Mouse (Mus musculus) right cerebral cortex, adult 18-20 months (tissue): ENCODE measurements around the gene Cdc37.

Experiments used
- DNase-seq: peaks from one replicate; pipeline ENCODE4 v3.0.0; 2022; ENCODE audit warnings: mixed read lengths

The Cdc37 gene

GRCm38 (mm10) chr9:21167140-21168097 is 17.6 kb upstream of the Cdc37 start:
- DNase-seq: no peak

GRCm38 (mm10) chr9:21166516-21166915 is 16.7 kb upstream of the Cdc37 start:
- DNase-seq: no peak

GRCm38 (mm10) chr9:21165952-21166451 is 16.2 kb upstream of the Cdc37 start:
- DNase-seq: peak; percentile 62

- DNase-seq: peak; percentile 85
These were observed 15.5 kb upstream of the Cdc37 start, which contains the start of gene Pde4a for GRCm38 (mm10) chr9:21165041-21165951. Gene Pde4a, plus strand, starts transcription at chr9:21165714.

GRCm38 (mm10) chr9:21164072-21164471 is 14.3 kb upstream of the Cdc37 start:
- peak; percentile 87 for DNase-seq

- DNase-seq: peak; percentile 53
These were observed 13.6 kb upstream of the Cdc37 start for GRCm38 (mm10) chr9:21163086-21164050.

GRCm38 (mm10) chr9:21161209-21161909 is 11.6 kb upstream of the Cdc37 start:
- peak; percentile 95 for DNase-seq

GRCm38 (mm10) chr9:21154787-21155186 is 5.0 kb upstream of the Cdc37 start:
- no peak for DNase-seq

GRCm38 (mm10) chr9:21153833-21154232 is 4.1 kb upstream of the Cdc37 start:
- peak; percentile 31 for DNase-seq

GRCm38 (mm10) chr9:21153331-21153730 is 3.5 kb upstream of the Cdc37 start:
- DNase-seq: no peak

GRCm38 (mm10) chr9:21152715-21153114 is 2.9 kb upstream of the Cdc37 start:
- peak; percentile 81 for DNase-seq

GRCm38 (mm10) chr9:21149077-21149653 is 617 bp downstream of the Cdc37 start:
- DNase-seq: no peak

- no peak for DNase-seq
These were observed 1.4 kb downstream of the Cdc37 start for GRCm38 (mm10) chr9:21148427-21148826.

GRCm38 (mm10) chr9:21146722-21147121 is 3.1 kb downstream of the Cdc37 start:
- DNase-seq: no peak

- no peak for DNase-seq
These were observed 4.4 kb downstream of the Cdc37 start for GRCm38 (mm10) chr9:21145431-21145830.

GRCm38 (mm10) chr9:21144361-21144760 is 5.4 kb downstream of the Cdc37 start:
- DNase-seq: no peak

- no peak for DNase-seq
These were observed 7.9 kb downstream of the Cdc37 start for GRCm38 (mm10) chr9:21141922-21142321.

- no peak for DNase-seq
These were observed 11.4 kb downstream of the Cdc37 start for GRCm38 (mm10) chr9:21138386-21138785.

GRCm38 (mm10) chr9:21137229-21137628 is 12.6 kb downstream of the Cdc37 start:
- DNase-seq: peak; percentile 48

GRCm38 (mm10) chr9:21136401-21136800 is 13.4 kb downstream of the Cdc37 start:
- DNase-seq: no peak

- no peak for DNase-seq
These were observed 13.8 kb downstream of the Cdc37 start for GRCm38 (mm10) chr9:21135941-21136381.
